Mouse (Mus musculus): ENCODE results near the gene Mtmr11.

GRCm38 (mm10) chr3:96171583-96172196 is 9.9 kb downstream of the Mtmr11 start:
- no peak for TF ChIP-seq CTCF (IDR thresholded peaks at IDR 0.05; ENCODE audit: low read depth)
- no peak for TF ChIP-seq EP300 (IDR thresholded peaks at IDR 0.05; ENCODE audit: low read depth)

Data from liver, postnatal 0 days (tissue).